Mouse (Mus musculus) C2C12 (cell line): ENCODE results near the gene Rars2. TPM values are rescaled to one million over a fixed set of nuclear protein-coding genes. Genes with fewer than 3 reads are reported as not detected.

Source experiments
- H3K27me3 ChIP-seq: one replicate; pipeline ENCODE4 v1.6.1; 2011; ENCODE audit not compliant: control insufficient read depth, insufficient read depth, insufficient read length
- H3K36me3 ChIP-seq: one replicate; pipeline ENCODE4 v1.6.1; 2011; ENCODE audit not compliant: control insufficient read depth, insufficient read depth
- H3K4me3 ChIP-seq: one replicate; pipeline ENCODE4 v1.5.1; 2011; ENCODE audit warnings: mild to moderate bottlenecking, control low read depth; ENCODE audit not compliant: poor library complexity, insufficient read depth, severe bottlenecking
- H3K79me2 ChIP-seq: one replicate; pipeline ENCODE4 v1.6.1; 2011; ENCODE audit not compliant: control insufficient read depth, insufficient read depth
- H3K79me3 ChIP-seq: one replicate; pipeline ENCODE4 v1.6.1; 2011; ENCODE audit warnings: low read depth, control low read depth
- H3ac ChIP-seq: one replicate; pipeline ENCODE3; 2011; ENCODE audit warnings: low read depth; ENCODE audit not compliant: control insufficient read depth, insufficient read length
- CEBPB ChIP-seq: IDR thresholded peaks from one replicate; pipeline ENCODE4 v1.6.1; 2011; ENCODE audit warnings: low read depth, mild to moderate bottlenecking, control low read depth, moderate library complexity
- CTCF ChIP-seq: IDR thresholded peaks from one replicate; pipeline ENCODE4 v1.5.1; 2011; ENCODE audit not compliant: control insufficient read depth, insufficient read depth, insufficient read length
- FOSL1 ChIP-seq: IDR thresholded peaks from one replicate; pipeline ENCODE4 v1.8.0; 2011; ENCODE audit warnings: mild to moderate bottlenecking, low read length; ENCODE audit not compliant: poor library complexity, insufficient read depth, severe bottlenecking
- MAX ChIP-seq: IDR thresholded peaks from one replicate; pipeline ENCODE4 v1.6.1; 2011; ENCODE audit warnings: mild to moderate bottlenecking, control low read depth
- MYOD1 ChIP-seq: IDR thresholded peaks from one replicate; pipeline ENCODE4 v1.6.1; 2011; ENCODE audit warnings: low read depth; ENCODE audit not compliant: control insufficient read depth, insufficient read length
- MYOG ChIP-seq: IDR thresholded peaks from one replicate; pipeline ENCODE4 v1.6.1; 2011; ENCODE audit not compliant: control insufficient read depth, insufficient read length; ENCODE audit errors: extremely low read depth
- USF1 ChIP-seq: IDR thresholded peaks from one replicate; pipeline ENCODE4 v1.6.1; 2011; ENCODE audit warnings: low read depth, mild to moderate bottlenecking, control low read depth, moderate library complexity
- polyA plus RNA-seq: library from polyadenylated mRNA; unstranded; fragments of >200 nt; fragmentation: generic; extraction: Trizol; gene quantifications from one replicate; pipeline ENCODE4 v1.2.1, GENCODE M21; 2012; ENCODE audit warnings: missing spikeins

Rars2 gene
- polyA plus RNA-seq, 1 experiment: 9.7 TPM

DNA sequence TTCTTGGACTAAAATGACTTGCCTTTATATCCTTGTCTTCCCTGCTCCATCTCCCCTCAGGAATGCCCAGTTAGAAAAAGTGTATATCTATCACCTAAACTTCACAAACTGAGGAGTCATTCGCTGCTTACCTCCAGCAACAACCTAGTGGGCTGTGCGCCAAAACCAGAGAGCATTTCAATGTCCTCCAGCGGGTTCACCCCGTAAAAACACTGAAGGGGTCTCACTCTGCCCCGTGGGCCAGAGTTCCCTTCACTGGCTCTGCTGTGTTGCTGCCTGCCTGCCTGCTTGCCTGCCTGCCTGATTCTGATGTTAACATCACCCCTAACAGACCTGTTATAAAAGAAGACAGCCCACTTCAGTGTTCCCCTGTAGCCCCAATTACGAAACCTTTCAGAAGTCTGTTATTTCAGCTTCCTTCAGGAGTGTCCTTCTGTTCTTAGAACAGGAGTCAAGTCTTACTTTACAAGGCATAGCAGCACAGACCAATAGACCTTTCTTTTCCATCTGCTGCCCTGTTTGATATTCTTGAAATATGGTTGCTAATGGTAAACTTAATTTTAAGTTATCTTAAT lies 1.1 kb upstream of the Rars2 start:
- Histone ChIP-seq H3K79me2 (peaks cover 56% of the 10 kb centered on the region), H3K36me3 (peaks cover 14% of the 10 kb centered on the region), H3K27me3 (no peaks in the 10 kb centered on the region), H3K79me3 (peaks cover 33% of the 10 kb centered on the region), H3ac (peak overlapping the region; percentile 23), H3K4me3 (peak overlapping the region; percentile 76)
- TF ChIP-seq MYOG (no peak), MAX (no peak), FOSL1 (no peak), CTCF (no peak), USF1 (no peak), MYOD1 (no peak), CEBPB (no peak)

DNA sequence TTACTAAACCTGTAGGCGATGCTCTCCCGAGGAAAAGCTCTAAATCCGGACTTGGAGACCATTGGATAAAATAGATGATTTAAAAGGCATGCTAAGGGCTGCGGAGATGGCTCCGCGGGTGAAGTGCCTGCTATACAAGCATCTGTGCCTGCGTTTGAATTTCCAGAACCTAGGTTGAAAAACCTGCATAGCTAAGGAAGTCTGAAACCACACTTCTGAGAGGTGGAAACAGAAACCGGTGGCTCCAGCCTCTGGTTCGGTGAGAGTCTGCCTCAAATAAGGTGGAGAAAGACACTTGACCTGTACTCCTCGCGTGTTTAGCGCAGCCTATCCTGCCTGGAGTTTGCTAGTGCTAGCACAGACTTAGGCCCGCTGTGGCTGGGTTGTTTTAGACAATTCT lies 546 bp downstream of the Rars2 start:
- peaks cover under 1% of the 10 kb centered on the region for H3K36me3 ChIP-seq
- peaks cover 32% of the 10 kb centered on the region for H3K79me3 ChIP-seq
- peaks cover 56% of the 10 kb centered on the region for H3K79me2 ChIP-seq
- TF ChIP-seq CTCF: no peak
- TF ChIP-seq USF1: no peak
- TF ChIP-seq FOSL1: no peak
- no peak for TF ChIP-seq MYOG
- TF ChIP-seq CEBPB: no peak
- TF ChIP-seq MAX: no peak
- TF ChIP-seq MYOD1: no peak
- H3ac ChIP-seq: peak overlapping the region; percentile 56
- H3K27me3 ChIP-seq: no peaks in the 10 kb centered on the region
- H3K4me3 ChIP-seq: peak overlapping the region; percentile 76

- Histone ChIP-seq H3K79me3 (peaks cover 28% of the 10 kb centered on the region), H3K4me3 (no peak overlapping the region), H3K27me3 (no peaks in the 10 kb centered on the region), H3K79me2 (peaks cover 52% of the 10 kb centered on the region), H3K36me3 (peaks cover 4% of the 10 kb centered on the region), H3ac (no peak overlapping the region)
- TF ChIP-seq MYOG: no peak
- no peak for TF ChIP-seq MYOD1
- TF ChIP-seq FOSL1: no peak
- no peak for TF ChIP-seq USF1
- TF ChIP-seq MAX: no peak
- TF ChIP-seq CTCF: no peak
- no peak for TF ChIP-seq CEBPB
Observed at GRCm38 (mm10) chr4:34616146-34616545, 1.4 kb downstream of the Rars2 start.

DNA sequence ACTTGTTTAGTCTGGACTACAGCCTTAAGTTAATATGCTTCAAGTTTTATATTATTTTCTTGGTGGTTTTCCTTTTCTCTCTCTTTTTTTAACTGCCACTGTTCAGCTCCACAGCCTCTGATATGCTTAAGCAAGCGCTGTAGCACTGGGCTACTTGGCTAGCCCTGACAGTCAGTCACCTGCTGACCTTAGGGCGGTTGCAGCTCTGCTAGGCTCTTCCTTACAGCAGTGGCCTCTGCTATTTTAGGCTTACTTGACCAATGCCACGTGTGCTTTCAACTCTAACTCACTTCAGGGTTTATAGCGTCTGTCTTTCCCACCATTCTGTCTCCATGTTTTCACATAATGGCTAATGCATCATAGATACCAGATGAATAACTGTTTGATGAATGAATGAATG lies 10.8 kb downstream of the Rars2 start:
- Histone ChIP-seq H3K27me3 (no peaks in the 10 kb centered on the region), H3ac (no peak overlapping the region), H3K79me2 (no peaks in the 10 kb centered on the region), H3K79me3 (no peaks in the 10 kb centered on the region), H3K4me3 (no peak overlapping the region), H3K36me3 (peaks cover 22% of the 10 kb centered on the region)
- TF ChIP-seq MYOD1 (no peak), USF1 (no peak), FOSL1 (no peak), MYOG (no peak), MAX (no peak), CEBPB (no peak), CTCF (no peak)

GRCm38 (mm10) chr4:34626401-34626800 lies 11.6 kb downstream of the Rars2 start:
- Histone ChIP-seq H3K36me3 (peaks cover 18% of the 10 kb centered on the region), H3ac (no peak overlapping the region), H3K27me3 (no peaks in the 10 kb centered on the region), H3K79me2 (no peaks in the 10 kb centered on the region), H3K4me3 (no peak overlapping the region), H3K79me3 (no peaks in the 10 kb centered on the region)
- TF ChIP-seq CEBPB: no peak
- TF ChIP-seq MYOG: no peak
- no peak for TF ChIP-seq FOSL1
- no peak for TF ChIP-seq MAX
- TF ChIP-seq MYOD1: no peak
- no peak for TF ChIP-seq USF1
- no peak for TF ChIP-seq CTCF

DNA sequence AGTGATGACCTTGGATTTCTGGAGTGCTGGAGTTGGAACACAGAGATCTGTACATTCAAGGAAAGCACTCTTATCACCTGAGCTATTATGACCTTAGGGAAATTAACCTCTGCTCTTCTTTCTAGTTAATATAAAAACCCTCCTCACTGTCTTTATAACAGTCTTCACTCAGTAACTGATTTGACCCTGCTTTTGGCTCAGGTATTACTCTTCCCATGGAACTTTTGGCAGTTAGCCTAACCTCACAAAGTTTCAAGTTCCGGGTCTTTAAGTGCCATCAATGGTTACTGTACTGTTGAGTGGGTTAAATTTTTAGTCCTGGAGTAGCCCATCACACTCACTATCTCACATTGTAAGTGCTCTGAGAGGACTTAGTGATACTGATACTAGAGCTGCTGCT lies 15.2 kb downstream of the Rars2 start:
- Histone ChIP-seq H3K36me3 (peaks cover 17% of the 10 kb centered on the region), H3K27me3 (no peaks in the 10 kb centered on the region), H3K79me3 (no peaks in the 10 kb centered on the region), H3ac (no peak overlapping the region), H3K4me3 (no peak overlapping the region), H3K79me2 (no peaks in the 10 kb centered on the region)
- TF ChIP-seq MYOD1: no peak
- no peak for TF ChIP-seq USF1
- TF ChIP-seq CEBPB: no peak
- TF ChIP-seq FOSL1: no peak
- no peak for TF ChIP-seq MYOG
- TF ChIP-seq CTCF: no peak
